Mouse (Mus musculus): Measurements from ENCODE around the gene Klhdc8a. TPM values are rescaled to one million over a fixed set of nuclear protein-coding genes. Genes with fewer than 3 reads are reported as not detected.

The Klhdc8a gene
- polyA plus RNA-seq, 1 experiment from 2014 or later: 0.32 TPM

- peaks cover 11% of the 10 kb centered on the region for H3K27me3 ChIP-seq (ENCODE audit: insufficient read depth, low read length)
- 47% methylated on average over 9 of the region's 9 CpGs for WGBS (ENCODE audit: insufficient replicate concordance)
These were observed 6.3 kb downstream of the Klhdc8a start for GRCm38 (mm10) chr1:132304618-132305214.

GRCm38 (mm10) chr1:132306160-132306559 is 7.7 kb downstream of the Klhdc8a start:
- Histone ChIP-seq H3K4me3 (ENCODE audit: low read depth, low read length) (no peak overlapping the region), H3K27me3 (ENCODE audit: insufficient read depth, low read length) (peaks cover 5% of the 10 kb centered on the region), H3K9ac (replicated peaks) (no peak overlapping the region), H3K4me2 (ENCODE audit: low read depth, low read length) (no peak overlapping the region), H3K9me3 (ENCODE audit: low read length) (no peaks in the 10 kb centered on the region), H3K27ac (ENCODE audit: low read depth) (no peak overlapping the region), H3K36me3 (replicated peaks; ENCODE audit: insufficient read depth, low read length) (no peaks in the 10 kb centered on the region), H3K4me1 (ENCODE audit: insufficient read depth) (no peaks in the 10 kb centered on the region; the same call in 1 of the 2 replicates)
- DNase-seq: peak; percentile 65
- no peak for ATAC-seq
- 26% methylated on average over 4 of the region's 4 CpGs for WGBS (ENCODE audit: insufficient replicate concordance)
- no peak for TF ChIP-seq EP300 (IDR thresholded peaks at IDR 0.05; ENCODE audit: low read depth)
- peak; percentile 83 for TF ChIP-seq CTCF (IDR thresholded peaks at IDR 0.05; ENCODE audit: low read depth)

More at GRCm38 (mm10) chr1:132304618-132305214, 6.3 kb downstream of the Klhdc8a start:
- Histone ChIP-seq H3K9ac (replicated peaks) (no peak overlapping the region), H3K9me3 (ENCODE audit: low read length) (no peaks in the 10 kb centered on the region), H3K4me3 (ENCODE audit: low read depth, low read length) (no peak overlapping the region), H3K4me1 (ENCODE audit: insufficient read depth) (no peaks in the 10 kb centered on the region), H3K27ac (ENCODE audit: low read depth) (no peak overlapping the region), H3K4me2 (ENCODE audit: low read depth, low read length) (no peak overlapping the region), H3K36me3 (replicated peaks; ENCODE audit: insufficient read depth, low read length) (no peaks in the 10 kb centered on the region)
- DNase-seq: no peak
- TF ChIP-seq EP300 (IDR thresholded peaks at IDR 0.05; ENCODE audit: low read depth) (no peak), CTCF (IDR thresholded peaks at IDR 0.05; ENCODE audit: low read depth) (no peak)
- no peak for ATAC-seq

GRCm38 (mm10) chr1:132306808-132307207 is 8.4 kb downstream of the Klhdc8a start:
- no peak overlapping the region for H3K9ac ChIP-seq (replicated peaks)
- TF ChIP-seq EP300 (IDR thresholded peaks at IDR 0.05; ENCODE audit: low read depth) (no peak), CTCF (IDR thresholded peaks at IDR 0.05; ENCODE audit: low read depth) (no peak)
- H3K36me3 ChIP-seq (replicated peaks; ENCODE audit: insufficient read depth, low read length): no peaks in the 10 kb centered on the region
- no peak for ATAC-seq
- H3K27me3 ChIP-seq (ENCODE audit: insufficient read depth, low read length): peaks cover 3% of the 10 kb centered on the region; the same call in 1 of the 2 replicates
- H3K4me2 ChIP-seq (ENCODE audit: low read depth, low read length): no peak overlapping the region
- H3K27ac ChIP-seq (ENCODE audit: low read depth): no peak overlapping the region
- no peaks in the 10 kb centered on the region for H3K9me3 ChIP-seq (ENCODE audit: low read length)
- no peak for DNase-seq
- 22% methylated on average over 4 of the region's 4 CpGs for WGBS (ENCODE audit: insufficient replicate concordance)
- no peak overlapping the region for H3K4me3 ChIP-seq (ENCODE audit: low read depth, low read length)
- H3K4me1 ChIP-seq (ENCODE audit: insufficient read depth): peaks cover 4% of the 10 kb centered on the region

- WGBS (ENCODE audit: insufficient replicate concordance): 80% methylated on average over 6 of the region's 6 CpGs
These were observed 9.5 kb downstream of the Klhdc8a start for GRCm38 (mm10) chr1:132307962-132308361.

GRCm38 (mm10) chr1:132308674-132309073 is 10.2 kb downstream of the Klhdc8a start:
- 63% methylated on average over 7 of the region's 7 CpGs for WGBS (ENCODE audit: insufficient replicate concordance)
- no peak for DNase-seq
- Histone ChIP-seq H3K9ac (replicated peaks) (no peak overlapping the region), H3K9me3 (ENCODE audit: low read length) (no peaks in the 10 kb centered on the region), H3K4me1 (ENCODE audit: insufficient read depth) (peaks cover 11% of the 10 kb centered on the region), H3K36me3 (replicated peaks; ENCODE audit: insufficient read depth, low read length) (no peaks in the 10 kb centered on the region), H3K4me3 (ENCODE audit: low read depth, low read length) (no peak overlapping the region), H3K27me3 (ENCODE audit: insufficient read depth, low read length) (peaks cover 3% of the 10 kb centered on the region; the same call in 1 of the 2 replicates), H3K27ac (ENCODE audit: low read depth) (no peak overlapping the region), H3K4me2 (ENCODE audit: low read depth, low read length) (no peak overlapping the region)
- TF ChIP-seq EP300 (IDR thresholded peaks at IDR 0.05; ENCODE audit: low read depth): no peak
- TF ChIP-seq CTCF (IDR thresholded peaks at IDR 0.05; ENCODE audit: low read depth): no peak
- ATAC-seq: no peak

More at GRCm38 (mm10) chr1:132307962-132308361, 9.5 kb downstream of the Klhdc8a start:
- H3K27ac ChIP-seq (ENCODE audit: low read depth): no peak overlapping the region
- no peak overlapping the region for H3K9ac ChIP-seq (replicated peaks)
- no peak for ATAC-seq
- no peaks in the 10 kb centered on the region for H3K9me3 ChIP-seq (ENCODE audit: low read length)
- peaks cover 11% of the 10 kb centered on the region for H3K4me1 ChIP-seq (ENCODE audit: insufficient read depth)
- H3K27me3 ChIP-seq (ENCODE audit: insufficient read depth, low read length): peaks cover 3% of the 10 kb centered on the region; the same call in 1 of the 2 replicates
- H3K36me3 ChIP-seq (replicated peaks; ENCODE audit: insufficient read depth, low read length): no peaks in the 10 kb centered on the region
- DNase-seq: no peak
- H3K4me3 ChIP-seq (ENCODE audit: low read depth, low read length): no peak overlapping the region
- no peak overlapping the region for H3K4me2 ChIP-seq (ENCODE audit: low read depth, low read length)
- TF ChIP-seq EP300 (IDR thresholded peaks at IDR 0.05; ENCODE audit: low read depth) (no peak), CTCF (IDR thresholded peaks at IDR 0.05; ENCODE audit: low read depth) (peak; percentile 5; the same call in 1 of the 2 replicates)

- Histone ChIP-seq H3K27me3 (ENCODE audit: insufficient read depth, low read length) (peaks cover 3% of the 10 kb centered on the region; the same call in 1 of the 2 replicates), H3K4me3 (ENCODE audit: low read depth, low read length) (no peak overlapping the region), H3K9me3 (ENCODE audit: low read length) (no peaks in the 10 kb centered on the region), H3K4me1 (ENCODE audit: insufficient read depth) (peaks cover 15% of the 10 kb centered on the region), H3K9ac (replicated peaks) (no peak overlapping the region), H3K27ac (ENCODE audit: low read depth) (0 out of 2 replicates have a peak overlapping the region, but pooled peaks have one; percentile 7), H3K36me3 (replicated peaks; ENCODE audit: insufficient read depth, low read length) (no peaks in the 10 kb centered on the region), H3K4me2 (ENCODE audit: low read depth, low read length) (no peak overlapping the region)
- ATAC-seq (no peak), DNase-seq (no peak)
- 70% methylated on average over 7 of the region's 7 CpGs for whole genome bisulfite sequencing (ENCODE audit: insufficient replicate concordance)
- TF ChIP-seq EP300 (IDR thresholded peaks at IDR 0.05; ENCODE audit: low read depth) (no peak), CTCF (IDR thresholded peaks at IDR 0.05; ENCODE audit: low read depth) (no peak)
These were observed 12.3 kb downstream of the Klhdc8a start for GRCm38 (mm10) chr1:132310754-132311153.

All from liver, postnatal 0 days (tissue).